Mouse (Mus musculus) bone marrow macrophage, adult 2 months (primary cell): ENCODE results near the gene Gm12166.

Source experiments
- CTCF ChIP-seq: IDR thresholded peaks from 2 replicates; pipeline ENCODE4 v1.5.1; 2012; ENCODE audit warnings: low read depth, mild to moderate bottlenecking, low read length, moderate library complexity
- POLR2A ChIP-seq: IDR thresholded peaks from 2 replicates; pipeline ENCODE4 v1.6.1; 2012; ENCODE audit warnings: mild to moderate bottlenecking, low read depth, low read length, borderline replicate concordance

- TF ChIP-seq CTCF (no peak), POLR2A (no peak)
Observed at GRCm38 (mm10) chr11:46090951-46091667, 39.0 kb upstream of the Gm12166 start.
